Mouse (Mus musculus) common myeloid progenitor, adult 5-6 weeks (primary cell): Measurements from ENCODE around the gene Rab31. TPM values are rescaled to one million over a fixed set of nuclear protein-coding genes. Genes with fewer than 3 reads are reported as not detected.

ENCODE experiments used
- ATAC-seq: replicated peaks from 2 replicates; pipeline ENCODE4 v1.8.0; 2016; ENCODE audit warnings: low read depth, mild to moderate bottlenecking, moderate TSS enrichment, inconsistent platforms; ENCODE audit not compliant: poor library complexity, severe bottlenecking
- total RNA-seq: library from RNA; stranded (forward); fragments of 200-1000, 187-1606 nt; gene quantifications from 2 replicates; pipeline ENCODE4 v1.2.3, GENCODE M21; 2017

The Rab31 gene
- total RNA-seq, 1 experiment from 2014 or later = 56.4 TPM

DNA sequence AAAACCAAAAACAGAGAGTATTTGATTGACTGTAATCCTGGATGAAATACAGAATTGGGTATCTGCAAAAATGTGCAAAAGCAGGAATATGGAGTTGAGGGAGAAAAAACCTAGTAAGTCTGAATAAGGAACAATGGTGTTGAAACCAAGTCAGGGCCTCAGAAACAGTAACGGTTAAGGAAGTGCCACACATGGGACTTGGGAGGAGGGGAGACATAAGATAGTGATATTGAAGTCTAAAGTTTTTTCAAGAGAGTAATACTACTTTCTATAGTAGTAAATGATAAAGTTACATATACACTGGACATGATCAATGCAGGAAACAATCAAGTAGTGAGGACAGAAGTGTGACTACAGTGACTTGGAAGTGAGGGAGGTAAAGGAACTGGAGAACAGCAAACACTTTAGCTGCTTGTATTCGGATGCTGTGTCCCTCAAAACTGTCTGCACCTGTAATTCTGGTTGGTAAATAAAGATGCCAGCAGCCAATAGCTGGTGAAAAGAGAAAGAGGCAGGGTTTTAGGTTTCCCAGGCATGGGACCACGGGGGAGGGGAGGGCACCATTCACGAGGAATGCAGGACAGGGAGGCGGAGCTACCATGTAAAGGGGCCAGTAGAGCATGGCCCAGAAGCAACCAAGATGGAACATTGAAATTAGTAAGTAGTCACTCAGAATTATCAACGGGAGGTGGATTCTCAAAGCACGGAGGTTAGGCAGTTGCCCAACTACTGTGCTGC, 164.8 kb downstream of the Rab31 start:
- 0 out of 2 replicates have a peak, but pooled peaks have one; percentile 15 for ATAC-seq

GRCm38 (mm10) chr17:65606014-65606413, 166.5 kb downstream of the Rab31 start:
- ATAC-seq = peak; percentile 36

GRCm38 (mm10) chr17:65604892-65605291, 167.7 kb downstream of the Rab31 start:
- peak; percentile 6; the same call in 1 of the 2 replicates for ATAC-seq

- ATAC-seq = peak; percentile 40
These were observed 168.2 kb downstream of the Rab31 start for GRCm38 (mm10) chr17:65604315-65604714.

Other genes with a start within 250 kb of the Rab31 start
- gene Tmem232, start 232.0 kb downstream of the Rab31 start, total RNA-seq = not detected in 2 replicates
- gene Vapa, start 159.2 kb downstream of the Rab31 start, total RNA-seq = 57.9 and 68.4 TPM in 2 replicates
- not detected in 2 replicates for gene Txndc2, start 130.6 kb downstream of the Rab31 start, total RNA-seq
- 53.1 and 60.4 TPM in 2 replicates for gene Ppp4r1, start 9.8 kb upstream of the Rab31 start, total RNA-seq
- gene Ralbp1, start 113.0 kb upstream of the Rab31 start, total RNA-seq = 114 and 116 TPM in 2 replicates
- gene Twsg1, start 178.5 kb upstream of the Rab31 start, total RNA-seq = 21.8 and 23.3 TPM in 2 replicates